Mouse (Mus musculus): ENCODE data around the gene Birc2. TPM values are rescaled to one million over a fixed set of nuclear protein-coding genes. Genes with fewer than 3 reads are reported as not detected.
A peak's percentile ranks its signal among the peaks of the same experiment; 100 is the strongest.

Birc2 gene
- total RNA-seq, 2 experiments from 2014 or later: 35.1 to 38.9 TPM

- DNase-seq: no peak
These were observed 8.5 kb upstream of the Birc2 start for GRCm38 (mm10) chr9:7845216-7845895.

- no peak for DNase-seq
These were observed 4.4 kb upstream of the Birc2 start for GRCm38 (mm10) chr9:7841221-7841620.

- DNase-seq: no peak
These were observed 1.1 kb upstream of the Birc2 start for GRCm38 (mm10) chr9:7837806-7838440.

DNA sequence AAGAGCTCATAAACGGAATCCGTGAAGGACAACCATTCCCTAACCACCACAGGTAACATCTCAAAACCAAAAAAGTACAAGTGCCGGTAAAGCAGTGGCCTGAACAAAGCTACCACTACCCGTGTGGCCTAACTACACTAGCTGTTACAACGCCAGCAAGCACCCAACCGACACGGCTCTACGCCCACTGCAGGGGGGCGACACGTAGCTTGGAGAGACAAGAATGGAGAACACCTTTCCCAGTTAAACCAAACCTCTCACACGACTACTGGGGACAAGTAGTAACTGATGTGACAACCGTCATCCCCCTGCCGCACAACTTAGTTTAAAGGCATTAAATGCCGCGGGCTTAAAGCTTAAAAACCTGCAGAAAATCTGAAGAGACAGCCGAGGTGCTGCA lies 533 bp downstream of the Birc2 start:
- peak in 1 of 2 experiments; percentile 30 for DNase-seq

GRCm38 (mm10) chr9:7835302-7835701 lies 1.6 kb downstream of the Birc2 start:
- no peak for DNase-seq

- DNase-seq: no peak
These were observed 3.4 kb downstream of the Birc2 start for GRCm38 (mm10) chr9:7833421-7833820.

- DNase-seq: no peak
These were observed 7.0 kb downstream of the Birc2 start for GRCm38 (mm10) chr9:7829531-7830528.

GRCm38 (mm10) chr9:7828706-7829105 lies 8.2 kb downstream of the Birc2 start:
- no peak for DNase-seq

DNA sequence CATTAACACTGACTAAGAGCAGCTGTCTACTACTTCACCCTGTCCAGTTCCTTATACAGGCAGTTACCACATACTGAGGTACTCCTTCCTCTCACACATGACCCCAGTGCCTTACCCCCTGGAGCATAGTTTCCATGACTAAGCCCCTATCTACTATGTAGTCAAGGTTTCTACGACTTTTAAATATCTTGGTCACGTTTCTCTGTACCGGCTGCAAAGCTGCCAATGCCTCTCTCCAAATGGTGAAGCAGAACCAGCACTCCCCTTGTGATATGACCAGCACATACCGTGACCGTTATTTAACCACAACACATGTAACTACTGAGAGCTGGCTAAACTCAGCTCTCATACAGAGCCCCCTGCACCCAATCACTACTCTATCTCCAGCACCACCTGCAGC lies 11.9 kb downstream of the Birc2 start:
- no peak for DNase-seq

DNA sequence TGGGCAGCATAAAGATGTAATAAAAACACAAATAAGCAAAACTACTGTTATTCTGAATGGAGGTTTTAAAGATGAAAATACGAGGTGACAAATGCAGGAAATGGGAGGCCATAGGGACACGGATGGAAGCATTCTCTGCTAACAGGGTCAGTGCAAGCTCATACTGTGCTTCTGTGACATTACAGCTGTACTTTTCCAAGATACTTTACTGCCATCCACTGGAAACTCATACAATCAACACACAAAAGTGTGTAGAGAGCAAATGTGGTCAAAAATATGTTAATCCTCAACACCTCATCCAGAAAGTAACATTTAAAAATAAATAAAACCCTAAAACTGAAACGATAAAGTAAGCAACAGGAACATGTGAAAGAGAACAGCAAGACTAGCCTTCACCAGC lies 14.1 kb downstream of the Birc2 start:
- no peak for DNase-seq

GRCm38 (mm10) chr9:7805101-7805506 lies 31.8 kb downstream of the Birc2 start:
- no peak for DNase-seq

GRCm38 (mm10) chr9:7798555-7798954 lies 38.3 kb downstream of the Birc2 start:
- DNase-seq: no peak

DNA sequence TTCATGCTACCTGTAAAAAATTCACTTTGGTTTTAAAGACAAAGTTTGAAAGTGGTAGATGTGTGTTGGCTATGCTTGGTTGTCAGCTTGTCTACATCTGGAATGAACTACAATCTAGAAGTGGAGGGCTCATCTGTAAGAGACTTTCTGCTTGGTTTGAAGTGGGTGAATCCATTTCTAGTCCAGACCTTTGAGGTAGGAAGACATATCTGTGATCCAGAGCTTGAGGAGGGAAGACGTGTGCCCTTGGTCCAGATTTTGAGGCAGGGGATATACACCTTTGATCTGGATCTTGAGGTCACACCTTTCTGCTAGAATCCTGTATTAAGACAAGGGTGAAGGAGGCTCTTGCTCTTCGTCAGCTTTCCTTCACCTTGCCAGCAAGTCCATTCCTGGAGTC lies 39.3 kb downstream of the Birc2 start:
- DNase-seq: no peak

DNA sequence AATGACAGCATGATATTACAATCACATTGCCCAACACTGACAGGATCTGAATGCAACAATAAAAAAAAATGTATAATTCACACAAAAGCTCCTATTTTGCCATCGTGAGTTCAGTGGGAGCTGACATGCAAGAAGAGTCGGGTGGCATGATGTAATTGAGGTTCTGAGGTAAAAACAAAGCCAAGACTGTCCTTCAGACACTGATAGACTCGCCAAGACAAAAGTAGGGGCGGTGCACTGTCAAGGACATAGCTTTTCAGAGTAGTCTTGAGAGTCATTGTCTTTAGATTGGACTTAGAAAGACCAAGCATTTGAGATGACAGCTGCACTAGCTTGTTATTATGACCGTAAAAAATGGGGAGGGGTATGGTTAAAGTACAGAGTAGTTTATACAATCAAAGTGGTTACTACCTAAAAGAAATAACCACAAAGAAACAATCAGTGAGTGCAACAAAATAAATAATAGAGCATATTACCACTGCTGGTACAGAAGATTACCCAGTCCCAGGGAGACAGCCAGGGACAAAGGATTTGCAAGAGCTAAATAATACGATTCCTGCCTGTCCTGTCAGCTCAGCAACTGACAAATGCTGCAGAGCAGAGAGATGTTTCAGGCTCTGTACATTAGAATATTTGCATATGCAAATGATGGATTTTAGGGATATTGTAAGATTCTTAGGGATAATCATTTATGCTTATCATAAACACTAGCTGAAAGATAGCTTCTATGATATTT lies 40.6 kb downstream of the Birc2 start:
- DNase-seq: no peak

DNA sequence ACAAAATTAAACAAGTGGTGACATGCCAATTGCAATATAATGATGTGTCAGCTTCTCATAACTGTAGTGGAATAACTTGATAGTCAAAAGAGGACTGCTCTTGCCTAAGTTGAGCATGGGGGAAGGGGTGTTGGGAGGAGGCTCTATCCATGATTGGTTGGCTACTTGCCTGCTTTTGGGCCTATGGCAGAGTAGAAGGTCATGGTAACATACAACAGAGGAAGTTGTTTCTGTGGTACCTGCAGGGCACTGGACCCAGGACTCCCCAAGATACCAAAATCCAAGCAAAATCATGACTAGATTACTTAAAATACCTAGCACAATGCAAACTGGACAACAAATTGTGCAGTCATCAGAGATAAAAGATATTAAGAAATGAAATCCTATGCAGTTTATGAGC lies 41.3 kb downstream of the Birc2 start:
- no peak for DNase-seq

DNA sequence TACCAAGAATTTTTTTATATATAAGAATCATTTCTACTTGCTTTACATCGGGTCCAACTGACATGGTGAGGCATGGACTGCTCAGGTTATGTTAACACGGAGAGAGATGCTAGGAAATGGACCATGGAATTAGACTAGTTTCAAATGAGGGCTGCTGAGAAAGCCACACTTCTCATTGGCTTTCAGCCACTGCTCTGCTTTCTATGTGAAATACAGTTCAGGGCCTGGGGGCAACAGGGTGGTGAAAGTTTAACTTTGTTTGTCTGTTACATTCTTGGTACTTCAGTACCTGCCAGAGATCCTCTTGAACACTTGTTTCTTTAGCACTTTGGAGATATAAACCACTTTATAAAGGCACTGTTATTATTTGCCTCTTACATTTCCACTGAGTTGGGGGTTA lies 43.3 kb downstream of the Birc2 start:
- no peak for DNase-seq

DNA sequence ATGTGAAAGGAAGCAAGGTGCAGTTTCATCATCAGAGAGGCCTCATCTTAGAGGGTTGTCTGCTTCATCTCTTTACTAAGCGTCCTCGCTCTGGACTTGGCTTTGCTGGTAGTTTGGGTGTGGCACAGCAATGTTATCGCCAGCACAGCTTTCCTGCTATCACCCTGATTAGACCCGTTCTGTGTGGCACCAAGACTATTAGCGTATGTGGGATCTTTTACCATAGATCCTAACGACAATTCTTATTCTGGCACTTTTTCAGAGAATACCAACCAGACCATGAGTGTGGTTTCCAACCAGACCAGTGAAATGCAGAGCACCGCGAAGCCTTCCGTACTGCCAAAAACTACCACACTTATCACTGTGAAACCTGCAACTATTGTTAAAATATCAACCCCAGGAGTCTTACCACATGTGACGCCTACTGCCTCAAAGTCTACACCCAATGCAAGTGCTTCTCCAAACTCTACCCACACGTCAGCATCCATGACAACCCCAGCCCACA lies 46.2 kb downstream of the Birc2 start:
- DNase-seq: no peak

GRCm38 (mm10) chr9:7789764-7790575 lies 46.9 kb downstream of the Birc2 start:
- no peak for DNase-seq

GRCm38 (mm10) chr9:7788411-7788810 lies 48.5 kb downstream of the Birc2 start:
- DNase-seq: no peak

- no peak for DNase-seq
These were observed 50.8 kb downstream of the Birc2 start for GRCm38 (mm10) chr9:7786086-7786485.

- no peak for DNase-seq
These were observed 51.5 kb downstream of the Birc2 start for GRCm38 (mm10) chr9:7785396-7785795.

All from layer of hippocampus, postnatal 36 days (tissue).